Mouse (Mus musculus) cerebellum, adult 2 months (tissue): Measurements from ENCODE around the gene Tm2d1.

Experiments
- CTCF ChIP-seq: fragments of 200-500 bp; IDR thresholded peaks from 2 replicates; pipeline ENCODE4 v1.5.1; 2011; ENCODE audit warnings: low read depth, mild to moderate bottlenecking, control low read depth, low read length, moderate library complexity, borderline replicate concordance; ENCODE audit not compliant: insufficient read depth
- POLR2A ChIP-seq: fragments of 200-500 bp; IDR thresholded peaks from 2 replicates; pipeline ENCODE4 v1.6.1; 2011; ENCODE audit warnings: low read length, control low read depth, borderline replicate concordance; ENCODE audit not compliant: insufficient read depth

DNA sequence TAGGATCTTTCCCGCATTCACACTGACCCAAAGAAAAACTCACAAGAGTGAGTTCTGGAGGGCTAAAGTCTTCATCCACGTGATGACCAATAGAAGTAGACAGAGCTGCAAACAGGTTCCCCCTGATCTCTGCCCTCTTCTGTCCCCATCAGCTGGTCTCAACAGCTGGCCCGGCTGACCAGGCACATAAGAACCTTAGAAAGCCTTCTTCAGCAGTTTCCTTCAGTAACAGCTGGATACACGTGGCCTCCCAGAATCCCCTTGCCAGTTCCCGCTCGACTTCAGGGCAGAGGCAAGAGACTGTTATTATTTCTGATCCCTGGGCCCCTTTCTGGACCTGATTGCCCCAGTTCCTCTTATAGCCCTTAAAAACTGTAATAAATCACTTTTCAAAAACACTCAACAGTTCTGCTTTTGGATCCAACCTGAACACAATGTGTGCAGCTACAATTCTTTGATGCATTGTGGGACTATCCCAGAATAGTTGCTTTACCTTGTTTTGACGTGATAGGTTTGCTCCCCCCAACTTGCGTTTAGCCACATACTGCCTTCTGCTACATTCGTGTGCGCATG, 43.0 kb downstream of the Tm2d1 start:
- TF ChIP-seq CTCF (no peak), POLR2A (no peak)
